Mouse (Mus musculus) midbrain, embryonic 15.5 days (tissue): ENCODE data around the gene Osbpl9. TPM values are rescaled to one million over a fixed set of nuclear protein-coding genes. Genes with fewer than 3 reads are reported as not detected.

Source experiments
- microRNA counts: library from miRNA; unstranded; fragments of <30 nt; microRNA quantifications from one replicate; lab custom pipeline; 2016
- microRNA-seq: library from miRNA; unstranded; fragments of <30 nt; microRNA quantifications from one replicate; pipeline ENCODE4, GENCODE M21; 2016
- polyA plus RNA-seq: library from polyadenylated mRNA; unstranded; fragments of >200 nt; fragmentation: Nextera tagmentation; extraction: Ambion mirVana; gene quantifications from 2 replicates; pipeline ENCODE4 v1.2.1, GENCODE M21; 2015

Gene Osbpl9
- polyA plus RNA-seq, 1 experiment from 2014 or later, result 74.0 TPM

MicroRNAs within 50 kb of the gene (microRNA counts, 519-probe panel; counts per million panel counts)
- 2,419 counts per million, percentile 45 among the panel's probes with 10 or more counts for microRNA mmu-miR-761 (lab: Ali Mortazavi, UCI)

Small RNA genes lying within 50 kb of the gene (microRNA-seq; reads per million reads assigned to microRNA genes)
- not detected for gene Mir761

Other genes with a start within 250 kb of the Osbpl9 start
- 76.4 and 80.0 TPM in 2 replicates for gene Nrd1, start 201.6 kb downstream of the Osbpl9 start, polyA plus RNA-seq
- gene Calr4, start 32.2 kb upstream of the Osbpl9 start, polyA plus RNA-seq, result 0.18 and 0.40 TPM in 2 replicates
- 58.0 and 61.0 TPM in 2 replicates for gene Eps15, start 78.0 kb upstream of the Osbpl9 start, polyA plus RNA-seq
- 2.0 and 2.4 TPM in 2 replicates for gene Ttc39a, start 204.4 kb upstream of the Osbpl9 start, polyA plus RNA-seq